Mouse (Mus musculus): Measurements from ENCODE around the gene Ctu2. TPM values are rescaled to one million over a fixed set of nuclear protein-coding genes. Genes with fewer than 3 reads are reported as not detected.

Gene Ctu2
- polyA plus RNA-seq, 1 experiment from 2014 or later, result 33.0 TPM

DNA sequence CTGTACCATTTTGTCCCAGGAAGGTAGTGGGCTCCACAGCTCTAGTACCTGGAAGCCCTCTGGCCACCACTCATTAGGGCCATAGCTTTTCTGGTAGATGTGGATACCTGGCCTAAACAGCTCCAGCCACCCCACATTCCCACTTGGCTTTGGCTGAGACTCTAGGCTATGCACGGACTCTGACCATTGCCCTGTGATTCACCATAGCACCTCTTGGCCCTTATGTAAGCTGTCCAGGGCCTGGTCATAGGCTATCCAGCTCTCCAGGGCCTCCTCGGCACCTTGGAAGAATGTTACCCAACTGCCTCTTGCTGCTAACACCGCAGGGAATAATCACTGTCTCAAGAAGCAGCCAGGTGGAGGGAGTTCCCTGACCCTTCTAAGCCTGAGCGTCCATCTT is 53.2 kb downstream of the Ctu2 start:
- Histone ChIP-seq H3K36me3 (ENCODE audit: control insufficient read depth, insufficient read depth, low read length) (no peaks in the 10 kb centered on the region), H3K9ac (ENCODE audit: low read length) (no peak overlapping the region), H3K27me3 (ENCODE audit: control insufficient read depth, insufficient read depth, low read length) (no peaks in the 10 kb centered on the region), H3K4me1 (ENCODE audit: control insufficient read depth in 2 of 2, insufficient read depth in 2 of 2, low read length in 2 of 2) (peaks cover 42 to 55% of the 10 kb centered on the region in 2 experiments), H3K27ac (replicated peaks in 1 of 2; ENCODE audit: control insufficient read depth in 1 of 2, insufficient read depth in 1 of 2, low read depth in 2 of 2, low read length in 2 of 2) (no peak overlapping the region), H3K9me3 (ENCODE audit: control insufficient read depth, low read length) (no peaks in the 10 kb centered on the region), H3K4me2 (ENCODE audit: low read length) (no peak overlapping the region), H3K4me3 (ENCODE audit: control insufficient read depth in 1 of 2, insufficient read depth in 1 of 2, low read depth in 1 of 2, low read length in 2 of 2) (no peak overlapping the region)
- no peak for ATAC-seq (ENCODE audit: insufficient number of reproducible peaks, insufficient read depth, low FRiP score, low read depth)
- 94% methylated on average over 4 of the region's 4 CpGs for WGBS

DNA sequence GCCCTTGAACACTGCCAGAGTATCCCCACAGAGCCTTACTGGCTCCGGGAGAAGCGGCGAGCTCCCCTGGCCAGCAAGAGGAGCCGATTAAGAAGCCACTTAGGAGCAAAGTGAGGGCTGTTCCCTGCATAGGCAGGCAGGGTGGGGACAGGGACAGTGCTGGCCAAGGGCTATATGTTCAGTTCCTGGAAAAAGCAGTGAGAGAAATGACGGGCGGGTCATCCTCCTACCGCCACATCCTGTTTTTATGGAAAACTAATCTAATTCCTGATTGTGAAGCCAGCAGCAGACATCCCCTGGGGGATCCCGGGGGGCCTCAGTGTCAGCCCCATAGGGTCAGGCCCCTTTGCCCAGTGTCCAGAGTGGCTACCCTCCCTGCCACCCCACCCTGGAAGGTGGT is 55.4 kb downstream of the Ctu2 start:
- 54% methylated on average over 8 of the region's 8 CpGs for WGBS
- Histone ChIP-seq H3K9ac (ENCODE audit: low read length) (peak overlapping the region; percentile 22; the same call in 1 of the 2 replicates), H3K27ac (replicated peaks in 1 of 2; ENCODE audit: control insufficient read depth in 1 of 2, insufficient read depth in 1 of 2, low read depth in 2 of 2, low read length in 2 of 2) (peak overlapping the region; percentile 65 to 73), H3K4me1 (ENCODE audit: control insufficient read depth in 2 of 2, insufficient read depth in 2 of 2, low read length in 2 of 2) (peaks cover 20 to 37% of the 10 kb centered on the region in 2 experiments), H3K4me2 (ENCODE audit: low read length) (no peak overlapping the region; the same call in 1 of the 2 replicates), H3K4me3 (ENCODE audit: control insufficient read depth in 1 of 2, insufficient read depth in 1 of 2, low read depth in 1 of 2, low read length in 2 of 2) (no peak overlapping the region), H3K36me3 (ENCODE audit: control insufficient read depth, insufficient read depth, low read length) (no peaks in the 10 kb centered on the region), H3K27me3 (ENCODE audit: control insufficient read depth, insufficient read depth, low read length) (no peaks in the 10 kb centered on the region), H3K9me3 (ENCODE audit: control insufficient read depth, low read length) (no peaks in the 10 kb centered on the region)
- ATAC-seq (ENCODE audit: insufficient number of reproducible peaks, insufficient read depth, low FRiP score, low read depth), result no peak

Small RNAs within 50 kb of the gene (microRNA-seq; reads per million reads assigned to microRNA genes)
- not detected for gene Gm24366

Other genes with a start within 250 kb of the Ctu2 start
- gene Zfpm1, start 194.0 kb upstream of the Ctu2 start, polyA plus RNA-seq (2014; fragmentation: Nextera tagmentation; extraction: Ambion mirVana), result 4.4 and 6.1 TPM in 2 replicates
- not detected in 2 replicates for gene Trhr2, start 115.4 kb upstream of the Ctu2 start, polyA plus RNA-seq (2014; fragmentation: Nextera tagmentation; extraction: Ambion mirVana)
- gene Zc3h18, start 99.5 kb upstream of the Ctu2 start, polyA plus RNA-seq (2014; fragmentation: Nextera tagmentation; extraction: Ambion mirVana), result 17.7 and 19.6 TPM in 2 replicates
- gene Il17c, start 54.1 kb upstream of the Ctu2 start, polyA plus RNA-seq (2014; fragmentation: Nextera tagmentation; extraction: Ambion mirVana), result not detected in 2 replicates
- 194 and 196 TPM in 2 replicates for gene Cyba, start 43.2 kb upstream of the Ctu2 start, polyA plus RNA-seq (2014; fragmentation: Nextera tagmentation; extraction: Ambion mirVana)
- 14.4 and 17.9 TPM in 2 replicates for gene Mvd, start 32.7 kb upstream of the Ctu2 start, polyA plus RNA-seq (2014; fragmentation: Nextera tagmentation; extraction: Ambion mirVana)
- 2.6 TPM in 2 replicates for gene Snai3, start 15.4 kb upstream of the Ctu2 start, polyA plus RNA-seq (2014; fragmentation: Nextera tagmentation; extraction: Ambion mirVana)
- 39.8 and 40.8 TPM in 2 replicates for gene Rnf166, start 79 bp upstream of the Ctu2 start, polyA plus RNA-seq (2014; fragmentation: Nextera tagmentation; extraction: Ambion mirVana)
- 14.9 and 16.3 TPM in 2 replicates for gene Piezo1, start 75.2 kb downstream of the Ctu2 start, polyA plus RNA-seq (2014; fragmentation: Nextera tagmentation; extraction: Ambion mirVana)
- gene Cdt1, start 91.9 kb downstream of the Ctu2 start, polyA plus RNA-seq (2014; fragmentation: Nextera tagmentation; extraction: Ambion mirVana), result 23.2 and 27.6 TPM in 2 replicates
- gene Aprt, start 100.8 kb downstream of the Ctu2 start, polyA plus RNA-seq (2014; fragmentation: Nextera tagmentation; extraction: Ambion mirVana), result 240 and 243 TPM in 2 replicates
- 10.3 and 11.2 TPM in 2 replicates for gene Galns, start 135.3 kb downstream of the Ctu2 start, polyA plus RNA-seq (2014; fragmentation: Nextera tagmentation; extraction: Ambion mirVana)
- gene Trappc2l, start 135.5 kb downstream of the Ctu2 start, polyA plus RNA-seq (2014; fragmentation: Nextera tagmentation; extraction: Ambion mirVana), result 78.2 and 84.8 TPM in 2 replicates
- not detected in 2 replicates for gene Pabpn1l, start 146.6 kb downstream of the Ctu2 start, polyA plus RNA-seq (2014; fragmentation: Nextera tagmentation; extraction: Ambion mirVana)
- 4.2 and 6.2 TPM in 2 replicates for gene Cbfa2t3, start 223.0 kb downstream of the Ctu2 start, polyA plus RNA-seq (2014; fragmentation: Nextera tagmentation; extraction: Ambion mirVana)